Mouse (Mus musculus) thymus, postnatal 25 days (tissue): ENCODE measurements around the gene Zfp410.

Source experiments
- DNase-seq: peaks from one replicate; pipeline ENCODE4 v3.0.0; 2022

Gene Zfp410

GRCm38 (mm10) chr12:84361555-84362489 is 45.2 kb downstream of the Zfp410 start, which contains the start of the genes Coq6 and Fam161b:
Gene Coq6, plus strand, starts transcription at chr12:84361657.
Gene Fam161b, minus strand, starts transcription at chr12:84361833.
- DNase-seq: peak; percentile 91

GRCm38 (mm10) chr12:84362872-84363271 is 46.2 kb downstream of the Zfp410 start:
- DNase-seq: no peak

GRCm38 (mm10) chr12:84364291-84364690 is 47.6 kb downstream of the Zfp410 start:
- no peak for DNase-seq

- no peak for DNase-seq
These were observed 48.5 kb downstream of the Zfp410 start for GRCm38 (mm10) chr12:84365137-84365536.

GRCm38 (mm10) chr12:84366971-84367370 is 50.3 kb downstream of the Zfp410 start:
- DNase-seq: no peak

GRCm38 (mm10) chr12:84371647-84372046 is 55.0 kb downstream of the Zfp410 start:
- no peak for DNase-seq

- DNase-seq: no peak
These were observed 57.3 kb downstream of the Zfp410 start for GRCm38 (mm10) chr12:84373831-84374481.

GRCm38 (mm10) chr12:84382369-84382768 is 65.7 kb downstream of the Zfp410 start:
- no peak for DNase-seq

GRCm38 (mm10) chr12:84384644-84385081 is 68.0 kb downstream of the Zfp410 start:
- no peak for DNase-seq

GRCm38 (mm10) chr12:84385408-84385807 is 68.8 kb downstream of the Zfp410 start:
- DNase-seq: no peak

- no peak for DNase-seq
These were observed 71.4 kb downstream of the Zfp410 start for GRCm38 (mm10) chr12:84388097-84388496.

GRCm38 (mm10) chr12:84388774-84389400 is 72.2 kb downstream of the Zfp410 start:
- DNase-seq: no peak

GRCm38 (mm10) chr12:84390336-84390735 is 73.7 kb downstream of the Zfp410 start:
- no peak for DNase-seq

GRCm38 (mm10) chr12:84392681-84393080 is 76.0 kb downstream of the Zfp410 start:
- DNase-seq: no peak
